Mouse (Mus musculus) adrenal gland, postnatal 25 days (tissue): ENCODE data around the gene Rab1b. TPM values are rescaled to one million over a fixed set of nuclear protein-coding genes. Genes with fewer than 3 reads are reported as not detected.

Experiments
- DNase-seq: peaks from one replicate; pipeline ENCODE4 v3.0.0; 2021; ENCODE audit warnings: mixed read lengths
- total RNA-seq: library from RNA; stranded (reverse); gene quantifications from 2 replicates; pipeline ENCODE4 v1.2.3, GENCODE M21; 2021

Gene Rab1b
- total RNA-seq, 1 experiment from 2014 or later: 186 TPM

GRCm38 (mm10) chr19:5051031-5051430 lies 55.8 kb downstream of the Rab1b start:
- no peak for DNase-seq

GRCm38 (mm10) chr19:5050047-5050905 lies 56.6 kb downstream of the Rab1b start, which contains the start of gene Rin1:
Rin1 (plus strand) TSS chr19:5050481.
- DNase-seq: no peak

GRCm38 (mm10) chr19:5049325-5049724 lies 57.5 kb downstream of the Rab1b start:
- DNase-seq: no peak

Other genes starting within 250 kb of the Rab1b start
- gene Actn3, start 229.2 kb downstream of the Rab1b start, total RNA-seq: 0.58 and 0.71 TPM in 2 replicates
- 21.0 and 23.3 TPM in 2 replicates for gene Zdhhc24, start 228.4 kb downstream of the Rab1b start, total RNA-seq
- 8.4 and 12.3 TPM in 2 replicates for gene Bbs1, start 200.4 kb downstream of the Rab1b start, total RNA-seq
- gene Dpp3, start 178.8 kb downstream of the Rab1b start, total RNA-seq: 102 and 126 TPM in 2 replicates
- 8.4 and 11.4 TPM in 2 replicates for gene Peli3, start 163.9 kb downstream of the Rab1b start, total RNA-seq
- 51.7 and 51.8 TPM in 2 replicates for gene Mrpl11, start 144.9 kb downstream of the Rab1b start, total RNA-seq
- gene Npas4, start 116.8 kb downstream of the Rab1b start, total RNA-seq: 0.33 and 0.43 TPM in 2 replicates
- gene Slc29a2, start 83.2 kb downstream of the Rab1b start, total RNA-seq: 4.9 and 5.0 TPM in 2 replicates
- 16.3 and 41.8 TPM in 2 replicates for gene B4gat1, start 68.2 kb downstream of the Rab1b start, total RNA-seq
- gene AC124502.3, start 68.2 kb downstream of the Rab1b start, total RNA-seq: 1.7 and 9.8 TPM in 2 replicates
- gene Brms1, start 65.7 kb downstream of the Rab1b start, total RNA-seq: 21.6 and 32.0 TPM in 2 replicates
- gene Rin1, start 56.6 kb downstream of the Rab1b start, total RNA-seq: 5.9 and 6.0 TPM in 2 replicates
- gene Cd248, start 39.0 kb downstream of the Rab1b start, total RNA-seq: 10.0 and 12.7 TPM in 2 replicates
- 1.3 and 1.4 TPM in 2 replicates for gene Tmem151a, start 21.5 kb downstream of the Rab1b start, total RNA-seq
- gene Yif1a, start 18.5 kb downstream of the Rab1b start, total RNA-seq: 62.7 and 68.2 TPM in 2 replicates
- 1.1 and 2.7 TPM in 2 replicates for gene Cnih2, start 8.6 kb downstream of the Rab1b start, total RNA-seq
- 47.3 and 54.2 TPM in 2 replicates for gene Klc2, start 11.5 kb upstream of the Rab1b start, total RNA-seq
- 18.0 and 26.9 TPM in 2 replicates for gene Pacs1, start 166.0 kb upstream of the Rab1b start, total RNA-seq
- 175 and 194 TPM in 2 replicates for gene Sf3b2, start 188.4 kb upstream of the Rab1b start, total RNA-seq
- not detected in 2 replicates for gene Gal3st3, start 191.3 kb upstream of the Rab1b start, total RNA-seq
- not detected in 2 replicates for gene Catsper1, start 228.7 kb upstream of the Rab1b start, total RNA-seq
- gene Cst6, start 242.5 kb upstream of the Rab1b start, total RNA-seq: 1.6 TPM in 1 of 2 replicates, not detected in the other